Mouse (Mus musculus) limb, embryonic 11.5 days (tissue): Measurements from ENCODE around the gene Spdye4a. TPM values are rescaled to one million over a fixed set of nuclear protein-coding genes. Genes with fewer than 3 reads are reported as not detected.

Experiments used
- ATAC-seq: fragments of 200-750 bp; cut with Nextera tagmentation; 2 replicates; pipeline ENCODE4 v1.8.0; 2017; ENCODE audit warnings: low read depth; ENCODE audit not compliant: insufficient number of reproducible peaks, low FRiP score, low TSS enrichment
- DNase-seq: peaks from one replicate; pipeline ENCODE4 v3.0.0-alpha.2; 2015; ENCODE audit warnings: low spot score
- H3K27ac ChIP-seq: fragments of 300-500 bp; sonication (generic); replicated peaks from 2 replicates; pipeline ENCODE4 v1.5.1; 2014; ENCODE audit warnings: low read depth, mild to moderate bottlenecking, low read length
- H3K27me3 ChIP-seq: fragments of 300-500 bp; sonication (generic); 2 replicates; pipeline ENCODE4 v1.6.1; 2014; ENCODE audit warnings: mild to moderate bottlenecking, low read length, mixed read lengths; ENCODE audit not compliant: control insufficient read depth, insufficient read depth
- H3K36me3 ChIP-seq: fragments of 300-500 bp; sonication (generic); 2 replicates; pipeline ENCODE4 v1.6.1; 2014; ENCODE audit warnings: mild to moderate bottlenecking, low read length, moderate library complexity, mixed read lengths; ENCODE audit not compliant: control insufficient read depth, insufficient read depth
- H3K4me1 ChIP-seq: fragments of 300-500 bp; sonication (generic); 2 replicates; pipeline ENCODE4 v1.6.1; 2014; ENCODE audit warnings: low read length, mixed read lengths; ENCODE audit not compliant: control insufficient read depth, insufficient read depth
- H3K4me2 ChIP-seq: fragments of 300-500 bp; sonication (generic); 2 replicates; pipeline ENCODE4 v1.6.1; 2014; ENCODE audit warnings: low read depth, mild to moderate bottlenecking, moderate library complexity; ENCODE audit not compliant: severe bottlenecking
- H3K4me3 ChIP-seq: fragments of 300-500 bp; sonication (generic); 2 replicates; pipeline ENCODE4 v1.5.1; 2014; ENCODE audit warnings: low read depth, low read length
- H3K9ac ChIP-seq: fragments of 300-500 bp; sonication (generic); 2 replicates; pipeline ENCODE4 v1.6.1; 2014; ENCODE audit warnings: mild to moderate bottlenecking, low read length
- H3K9me3 ChIP-seq: fragments of 300-500 bp; sonication (generic); 2 replicates; pipeline ENCODE4 v1.6.1; 2016; ENCODE audit warnings: low read length; ENCODE audit not compliant: control insufficient read depth
- WGBS: fragments of 180-500 bp; shearing (Covaris S2); extraction: QIAGEN DNeasy Blood & Tissue Kit; methylation state at CpG from one replicate; pipeline ENCODE4 v1.1.7; 2014; 5-methylcytosine and 5-hydroxymethylcytosine counted together
- polyA plus RNA-seq: library from polyadenylated mRNA; unstranded; fragments of >200 nt; fragmentation: Nextera tagmentation; extraction: Ambion mirVana; gene quantifications from 2 replicates; pipeline ENCODE4 v1.2.1, GENCODE M21; 2014

Gene Spdye4a
- polyA plus RNA-seq, 1 experiment from 2014 or later = not detected

DNA sequence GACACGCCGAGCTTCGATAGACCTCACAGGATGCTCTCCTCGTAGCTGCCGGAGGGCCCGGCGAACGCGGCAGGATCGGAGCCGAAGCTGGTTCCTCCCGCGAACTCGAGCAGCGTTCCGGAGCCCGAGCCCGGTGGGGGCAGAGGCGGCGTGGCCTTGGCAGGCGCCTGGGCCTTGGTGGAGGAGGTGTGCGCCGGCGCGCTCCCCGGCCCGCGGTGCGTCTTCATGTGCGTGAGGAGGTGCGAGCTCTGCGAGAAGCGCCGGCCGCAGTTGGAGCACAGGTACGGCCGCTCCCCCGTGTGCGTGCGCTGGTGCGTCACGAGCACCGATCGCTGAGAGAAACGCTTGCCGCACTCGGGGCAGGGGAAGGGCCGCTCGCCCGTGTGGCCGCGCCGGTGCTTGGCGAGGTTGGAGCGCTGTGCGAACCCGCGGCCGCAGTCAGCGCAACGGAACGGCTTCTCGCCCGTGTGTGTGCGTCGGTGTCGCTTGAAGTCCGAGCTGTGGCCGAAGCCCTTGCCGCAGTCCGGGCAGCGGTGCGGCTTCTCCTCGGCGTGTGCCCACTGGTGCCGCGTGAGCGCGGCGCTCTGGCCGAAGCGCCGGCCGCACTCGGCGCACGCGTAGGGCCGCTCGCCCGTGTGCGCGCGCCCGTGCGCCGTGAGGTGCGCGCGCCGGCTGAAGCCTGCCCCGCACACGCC is 26.6 kb upstream of the Spdye4a start:
- ATAC-seq = peak; percentile 7; the same call in 1 of the 2 replicates
- 1% methylated on average over 92 of the region's 103 CpGs for WGBS
- H3K4me1 ChIP-seq = peaks cover 17% of the 10 kb centered on the region
- H3K9me3 ChIP-seq = 0 out of 2 replicates have a peak, but pooled peaks cover 2% of the 10 kb centered on the region
- DNase-seq = peak; percentile 53
- H3K27ac ChIP-seq = no peak overlapping the region
- H3K9ac ChIP-seq = no peak overlapping the region; the same call in 1 of the 2 replicates
- H3K36me3 ChIP-seq = no peaks in the 10 kb centered on the region; the same call in 1 of the 2 replicates
- peak overlapping the region; percentile 29 for H3K4me3 ChIP-seq
- H3K4me2 ChIP-seq = peak overlapping the region; percentile 79
- peaks cover 66% of the 10 kb centered on the region for H3K27me3 ChIP-seq

GRCm38 (mm10) chr5:143252791-143253185 is 26.1 kb upstream of the Spdye4a start:
- H3K36me3 ChIP-seq = peaks cover 2% of the 10 kb centered on the region; the same call in 1 of the 2 replicates
- H3K4me3 ChIP-seq = peak overlapping the region; percentile 29; the same call in 1 of the 2 replicates
- peaks cover 66% of the 10 kb centered on the region for H3K27me3 ChIP-seq
- 10% methylated on average over 18 of the region's 18 CpGs for WGBS
- DNase-seq (peak; percentile 33), ATAC-seq (no peak)
- no peak overlapping the region; the same call in 1 of the 2 replicates for H3K4me2 ChIP-seq
- H3K9ac ChIP-seq = no peak overlapping the region
- 0 out of 2 replicates have a peak, but pooled peaks cover 2% of the 10 kb centered on the region for H3K9me3 ChIP-seq
- H3K27ac ChIP-seq = no peak overlapping the region
- peaks cover 17% of the 10 kb centered on the region for H3K4me1 ChIP-seq

GRCm38 (mm10) chr5:143252039-143252438 is 25.3 kb upstream of the Spdye4a start:
- H3K36me3 ChIP-seq = peaks cover 2% of the 10 kb centered on the region; the same call in 1 of the 2 replicates
- H3K4me1 ChIP-seq = peaks cover 17% of the 10 kb centered on the region
- ATAC-seq = no peak
- DNase-seq = no peak
- no peak overlapping the region for H3K4me3 ChIP-seq
- 39% methylated on average over 6 of the region's 6 CpGs for WGBS
- no peak overlapping the region for H3K9ac ChIP-seq
- H3K27me3 ChIP-seq = peaks cover 62% of the 10 kb centered on the region
- 0 out of 2 replicates have a peak, but pooled peaks cover 2% of the 10 kb centered on the region for H3K9me3 ChIP-seq
- no peak overlapping the region for H3K27ac ChIP-seq
- H3K4me2 ChIP-seq = no peak overlapping the region

- WGBS = 97% methylated on average over 26 of the region's 26 CpGs
- peaks cover 37% of the 10 kb centered on the region for H3K36me3 ChIP-seq
Observed at GRCm38 (mm10) chr5:143244926-143245325, 18.2 kb upstream of the Spdye4a start.

GRCm38 (mm10) chr5:143236036-143236435 is 9.3 kb upstream of the Spdye4a start:
- peak overlapping the region; percentile 93 for H3K9ac ChIP-seq
- 58% methylated on average over 9 of the region's 9 CpGs for WGBS
- no peaks in the 10 kb centered on the region for H3K27me3 ChIP-seq
- peak overlapping the region; percentile 86 for H3K4me2 ChIP-seq
- peaks cover 8% of the 10 kb centered on the region; the same call in 1 of the 2 replicates for H3K36me3 ChIP-seq
- DNase-seq (no peak), ATAC-seq (no peak)
- H3K4me3 ChIP-seq = peak overlapping the region; percentile 90
- H3K27ac ChIP-seq = no peak overlapping the region
- H3K4me1 ChIP-seq = 0 out of 2 replicates have a peak, but pooled peaks cover 9% of the 10 kb centered on the region
- no peaks in the 10 kb centered on the region for H3K9me3 ChIP-seq

More at GRCm38 (mm10) chr5:143244926-143245325, 18.2 kb upstream of the Spdye4a start:
- DNase-seq (no peak), ATAC-seq (no peak)
- Histone ChIP-seq H3K9me3 (no peaks in the 10 kb centered on the region), H3K27me3 (no peaks in the 10 kb centered on the region), H3K27ac (no peak overlapping the region), H3K4me1 (no peaks in the 10 kb centered on the region), H3K9ac (no peak overlapping the region), H3K4me3 (no peak overlapping the region), H3K4me2 (no peak overlapping the region)

DNA sequence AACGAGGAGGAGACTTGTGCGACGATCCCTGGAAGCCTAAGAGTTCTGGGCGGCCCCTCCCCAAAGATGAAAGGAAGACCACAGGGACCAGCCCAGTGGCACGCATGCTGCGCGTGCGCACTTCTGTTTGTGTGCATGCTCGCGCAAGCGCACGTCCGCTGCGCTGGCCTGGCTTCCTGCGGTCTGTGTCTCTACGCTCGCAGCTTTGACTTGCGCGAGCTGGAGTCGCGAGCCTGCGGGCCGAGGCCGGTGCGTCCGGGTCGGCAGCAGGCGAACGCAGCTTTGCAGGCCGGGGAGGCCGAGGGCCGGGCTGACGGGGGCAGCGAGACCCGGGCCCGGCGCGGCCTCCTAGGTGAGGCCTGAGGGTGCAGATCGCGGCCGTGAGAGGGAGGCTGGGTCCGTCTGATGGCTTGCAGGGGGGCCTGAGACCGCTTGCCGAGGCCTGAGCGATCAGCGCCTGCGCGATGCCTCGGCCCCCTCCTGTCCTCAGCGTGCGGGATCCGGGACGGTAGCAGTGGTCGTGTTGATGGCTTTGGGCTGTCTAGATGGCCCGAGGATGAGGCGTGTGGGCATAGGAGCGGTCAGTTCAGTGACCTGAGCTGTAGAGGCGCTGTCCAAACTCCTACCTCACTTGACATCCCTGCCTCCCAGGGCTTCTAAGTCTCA is 8.5 kb upstream of the Spdye4a start, which contains the start of gene Zfp12:
Gene Zfp12, plus strand, starts transcription at position 136 of the 666 bp plus-strand sequence.
- DNase-seq = peak; percentile 93
- ATAC-seq = peak; percentile 92
- under 1% methylated on average over 58 of the region's 58 CpGs for WGBS

GRCm38 (mm10) chr5:143222287-143222686 is 4.4 kb downstream of the Spdye4a start:
- DNase-seq (no peak), ATAC-seq (no peak)
- no peak overlapping the region for H3K4me2 ChIP-seq
- H3K9ac ChIP-seq = no peak overlapping the region
- H3K9me3 ChIP-seq = no peaks in the 10 kb centered on the region
- no peaks in the 10 kb centered on the region for H3K36me3 ChIP-seq
- no peaks in the 10 kb centered on the region for H3K27me3 ChIP-seq
- no peak overlapping the region for H3K27ac ChIP-seq
- H3K4me1 ChIP-seq = no peaks in the 10 kb centered on the region
- no peak overlapping the region for H3K4me3 ChIP-seq
- 66% methylated on average over 1 of the region's 1 CpGs for WGBS

More for the DNA sequence above, 8.5 kb upstream of the Spdye4a start, which contains the start of gene Zfp12:
- Histone ChIP-seq H3K27me3 (no peaks in the 10 kb centered on the region), H3K4me1 (0 out of 2 replicates have a peak, but pooled peaks cover 9% of the 10 kb centered on the region), H3K4me3 (peak within 1 kb of the TSS; percentile 90), H3K9me3 (no peaks in the 10 kb centered on the region), H3K4me2 (peak within 1 kb of the TSS; percentile 86), H3K27ac (peak within 1 kb of the TSS; percentile 96), H3K36me3 (peaks cover 6% of the 10 kb centered on the region; the same call in 1 of the 2 replicates), H3K9ac (peak within 1 kb of the TSS; percentile 93)

DNA sequence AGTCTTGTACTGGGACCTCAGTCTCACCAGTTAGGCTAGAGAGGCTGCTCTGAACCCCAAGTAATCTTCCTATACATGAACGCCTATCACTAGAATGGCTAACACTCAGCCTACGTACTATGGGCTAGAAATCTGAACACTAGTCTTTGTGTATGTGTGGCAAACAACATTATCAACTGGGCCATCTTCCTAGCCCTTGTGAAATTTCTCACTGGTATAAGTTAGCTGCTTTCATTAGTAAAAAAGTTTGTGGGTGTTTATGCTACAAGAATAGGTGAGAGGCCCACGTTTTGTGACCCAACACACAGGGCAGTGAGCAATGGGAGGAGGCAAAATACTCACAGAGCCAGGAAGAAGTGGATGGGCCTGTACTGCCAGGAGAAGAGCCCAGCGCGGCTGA is 5.7 kb downstream of the Spdye4a start:
- H3K4me3 ChIP-seq = no peak overlapping the region
- no peaks in the 10 kb centered on the region for H3K36me3 ChIP-seq
- H3K4me2 ChIP-seq = no peak overlapping the region
- no peaks in the 10 kb centered on the region for H3K9me3 ChIP-seq
- no peak for ATAC-seq
- no peak overlapping the region for H3K9ac ChIP-seq
- DNase-seq = no peak
- 85% methylated on average over 5 of the region's 5 CpGs for WGBS
- no peak overlapping the region for H3K27ac ChIP-seq
- H3K27me3 ChIP-seq = no peaks in the 10 kb centered on the region
- H3K4me1 ChIP-seq = no peaks in the 10 kb centered on the region
